Mouse (Mus musculus): ENCODE data around the gene Irx1. TPM values are rescaled to one million over a fixed set of nuclear protein-coding genes. Genes with fewer than 3 reads are reported as not detected.

Irx1 gene
- 16.1 and 18.6 TPM in 2 replicates for polyA plus RNA-seq (2016; fragmentation: Nextera tagmentation; extraction: Ambion mirVana)

DNA sequence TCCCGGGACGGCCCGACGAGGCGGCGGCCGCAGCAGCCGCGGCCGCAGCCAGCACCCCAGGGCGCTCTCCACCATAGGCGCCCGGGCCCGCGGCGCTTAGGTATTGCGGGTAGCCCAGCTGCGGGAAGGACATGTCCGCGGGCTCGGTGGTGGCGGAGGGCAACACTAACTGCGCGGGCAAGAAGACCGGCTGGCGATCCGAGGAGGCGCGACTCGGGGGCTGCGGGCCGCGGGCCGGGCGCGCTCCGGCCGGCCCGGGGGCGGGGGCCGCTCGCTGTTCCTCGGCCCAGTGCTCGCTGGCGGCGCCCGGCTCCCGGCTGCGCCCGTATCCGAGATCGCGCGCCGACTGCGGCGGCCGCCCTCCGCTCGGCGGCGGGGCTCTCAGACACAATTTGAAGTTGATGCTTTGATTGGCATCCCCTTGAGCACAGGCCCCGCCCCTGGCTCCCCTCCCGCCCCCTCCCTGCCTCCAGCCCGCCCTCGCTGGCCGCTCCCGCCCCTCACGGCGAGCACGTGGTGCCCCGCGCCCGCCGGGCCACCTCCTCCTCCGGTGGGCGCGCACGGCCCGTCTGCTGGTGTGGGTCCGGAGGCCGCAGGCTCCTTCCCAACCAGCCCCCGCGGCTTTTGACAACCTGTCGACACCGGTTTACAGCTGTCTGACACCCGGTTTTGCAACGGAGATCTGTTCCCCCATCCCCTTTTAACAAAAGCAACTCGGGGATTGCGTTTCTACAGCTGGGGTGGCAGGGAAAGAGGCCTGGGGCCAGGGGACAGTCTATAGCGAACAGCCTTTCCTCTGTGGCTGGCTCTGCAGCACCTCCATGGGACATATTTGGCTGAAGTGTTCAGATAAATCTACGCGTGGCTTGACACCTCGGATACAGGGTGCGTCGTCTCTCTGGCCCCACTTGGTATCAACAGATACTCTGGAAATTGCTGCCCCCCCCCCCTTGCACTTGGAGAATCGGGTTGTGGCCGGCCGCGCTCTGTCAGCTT is at the start of gene Irx1:
Gene Irx1 (minus strand): TSS at position 368 of the 996 bp plus-strand sequence.
- Histone ChIP-seq H3K36me3 (peaks cover 5% of the 10 kb centered on the region), H3K4me3 (peak within 1 kb of the TSS; percentile 78), H3K4me2 (replicated peaks) (peak within 1 kb of the TSS; percentile 67), H3K9me3 (replicated peaks) (no peaks in the 10 kb centered on the region), H3K9ac (peak within 1 kb of the TSS; percentile 96), H3K27ac (peak within 1 kb of the TSS; percentile 94), H3K27me3 (peaks cover 68% of the 10 kb centered on the region), H3K4me1 (peaks cover 37% of the 10 kb centered on the region)
- peak; percentile 81 for ATAC-seq (ENCODE audit: low FRiP score)
- whole genome bisulfite sequencing, result under 1% methylated on average over 80 of the region's 100 CpGs

GRCm38 (mm10) chr13:71979932-71980655 is 16.6 kb upstream of the Irx1 start:
- no peak for ATAC-seq (ENCODE audit: low FRiP score)
- no peak overlapping the region for H3K4me3 ChIP-seq
- H3K4me2 ChIP-seq (replicated peaks), result no peak overlapping the region
- no peaks in the 10 kb centered on the region for H3K36me3 ChIP-seq
- H3K4me1 ChIP-seq, result no peaks in the 10 kb centered on the region
- 0 out of 2 replicates have a peak, but pooled peaks cover 2% of the 10 kb centered on the region for H3K27me3 ChIP-seq
- no peak overlapping the region for H3K27ac ChIP-seq
- H3K9me3 ChIP-seq (replicated peaks), result no peaks in the 10 kb centered on the region
- H3K9ac ChIP-seq, result no peak overlapping the region
- WGBS, result 73% methylated on average over 5 of the region's 5 CpGs

DNA sequence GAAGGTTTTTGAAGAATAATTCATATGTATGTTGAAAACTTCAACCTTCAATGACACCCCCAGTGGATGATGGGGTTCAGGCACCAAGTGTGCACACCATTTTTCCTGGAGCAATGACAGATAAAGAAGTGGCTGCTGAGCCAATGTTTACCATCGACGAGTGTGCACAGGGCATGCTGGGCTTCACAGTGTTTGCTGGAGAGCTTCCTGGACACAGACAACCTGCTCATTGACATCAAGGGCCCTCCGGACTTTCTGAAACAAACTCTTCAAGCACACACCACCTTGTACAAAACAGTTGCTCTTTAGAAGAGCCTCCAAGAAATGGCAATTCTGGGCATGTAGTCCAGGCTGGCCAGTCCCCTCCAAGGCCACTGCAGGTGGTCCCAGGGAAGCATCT is 12.2 kb upstream of the Irx1 start:
- Histone ChIP-seq H3K27me3 (peaks cover 16% of the 10 kb centered on the region), H3K36me3 (no peaks in the 10 kb centered on the region), H3K4me3 (no peak overlapping the region), H3K4me2 (replicated peaks) (no peak overlapping the region), H3K4me1 (no peaks in the 10 kb centered on the region), H3K9ac (no peak overlapping the region), H3K27ac (no peak overlapping the region), H3K9me3 (replicated peaks) (no peaks in the 10 kb centered on the region)
- 87% methylated on average over 3 of the region's 3 CpGs for WGBS
- no peak for ATAC-seq (ENCODE audit: low FRiP score)

DNA sequence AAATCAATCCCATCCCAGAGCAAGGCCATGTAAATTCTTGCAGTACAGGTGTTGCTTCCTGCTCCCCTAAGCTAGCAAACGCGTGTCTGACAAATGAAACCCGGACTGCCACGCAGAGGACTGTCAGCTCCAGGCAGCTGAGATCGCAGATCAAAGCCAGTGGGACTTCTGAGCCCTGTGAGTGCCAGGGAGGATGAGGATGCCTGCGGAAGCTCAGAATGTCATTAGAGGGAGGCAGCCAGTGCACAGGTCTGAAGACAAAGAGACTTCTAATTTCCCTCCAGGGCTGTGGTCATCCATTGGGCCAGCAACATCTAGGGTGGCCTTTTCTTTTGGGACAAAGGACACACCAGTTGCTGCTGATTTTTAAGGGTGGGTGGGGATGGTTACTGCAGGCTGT is 4.8 kb upstream of the Irx1 start:
- H3K27me3 ChIP-seq, result peaks cover 78% of the 10 kb centered on the region
- under 1% methylated on average over 6 of the region's 6 CpGs for WGBS
- H3K9ac ChIP-seq, result no peak overlapping the region
- H3K27ac ChIP-seq, result no peak overlapping the region
- no peak overlapping the region for H3K4me3 ChIP-seq
- H3K4me2 ChIP-seq (replicated peaks), result peak overlapping the region; percentile 26
- H3K36me3 ChIP-seq, result no peaks in the 10 kb centered on the region
- no peaks in the 10 kb centered on the region for H3K9me3 ChIP-seq (replicated peaks)
- no peak for ATAC-seq (ENCODE audit: low FRiP score)
- peaks cover 16% of the 10 kb centered on the region for H3K4me1 ChIP-seq

DNA sequence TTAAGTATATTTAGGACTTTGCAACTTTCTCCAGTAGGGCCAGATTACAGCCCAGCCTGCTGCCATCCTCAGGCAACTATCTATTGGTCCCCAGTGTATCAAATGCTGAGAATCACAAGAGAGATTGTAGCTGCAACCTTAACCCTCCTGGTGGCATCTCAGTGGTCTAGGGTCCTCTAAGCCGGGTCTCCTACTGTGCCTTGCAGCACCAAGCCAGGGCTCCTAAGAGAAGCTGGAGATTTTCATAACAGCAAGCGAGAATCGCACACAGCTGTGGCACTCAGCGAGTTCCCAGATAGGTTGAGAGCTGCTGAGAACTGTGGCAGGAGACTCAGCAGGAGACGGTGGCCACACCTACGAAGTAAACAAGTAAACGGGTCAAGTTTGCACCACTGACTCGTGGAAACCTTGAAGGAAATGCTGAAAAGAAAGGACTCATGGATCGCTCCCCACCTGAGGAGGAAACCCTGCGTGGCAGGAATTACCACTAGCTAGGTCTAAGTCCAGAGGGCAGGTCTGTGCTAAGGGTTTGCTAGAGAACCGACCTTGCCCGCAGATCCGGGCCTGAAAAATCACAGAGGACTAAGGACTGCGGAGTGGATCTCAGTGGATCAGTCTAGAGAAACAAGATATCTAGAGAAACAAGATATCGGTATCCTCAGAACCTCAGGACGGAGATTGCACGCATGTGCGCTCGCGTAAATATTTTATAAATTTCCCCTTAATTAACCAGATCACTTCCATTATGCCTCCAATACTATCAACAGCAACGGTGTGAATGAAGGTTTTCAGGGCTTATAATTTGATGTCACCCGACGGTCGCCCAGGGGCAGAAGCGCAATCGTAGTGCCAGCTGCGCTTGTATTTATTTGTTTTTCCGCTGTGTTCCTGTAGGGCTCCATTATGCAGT is 4.1 kb upstream of the Irx1 start:
- Histone ChIP-seq H3K27ac (no peak overlapping the region), H3K9me3 (replicated peaks) (no peaks in the 10 kb centered on the region), H3K4me1 (peaks cover 20% of the 10 kb centered on the region), H3K4me2 (replicated peaks) (peak overlapping the region; percentile 26), H3K9ac (no peak overlapping the region), H3K27me3 (peaks cover 78% of the 10 kb centered on the region), H3K4me3 (no peak overlapping the region), H3K36me3 (no peaks in the 10 kb centered on the region)
- 2% methylated on average over 28 of the region's 28 CpGs for WGBS
- no peak for ATAC-seq (ENCODE audit: low FRiP score)

DNA sequence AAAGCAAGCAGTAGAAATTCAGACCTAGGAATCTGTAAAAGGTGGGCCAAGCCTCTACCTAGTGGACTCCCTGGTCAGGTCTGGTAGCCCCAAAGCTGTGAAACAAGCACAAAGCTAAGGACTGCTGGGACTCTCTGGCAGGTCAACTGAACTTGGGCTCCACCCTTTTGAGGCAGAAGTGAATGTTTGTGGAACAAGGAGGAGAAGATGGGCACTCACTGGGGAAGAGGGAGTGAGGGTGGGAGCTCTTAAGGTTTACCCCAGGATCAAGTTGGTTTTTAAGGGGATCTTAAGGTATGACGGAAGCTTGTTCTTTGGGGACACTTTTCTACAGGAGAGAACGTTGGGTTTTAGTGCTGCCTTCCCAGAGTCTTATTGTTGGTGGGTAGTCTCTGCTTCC is 3.1 kb upstream of the Irx1 start:
- no peak overlapping the region for H3K4me3 ChIP-seq
- H3K9ac ChIP-seq, result no peak overlapping the region
- no peak overlapping the region for H3K27ac ChIP-seq
- peaks cover 21% of the 10 kb centered on the region for H3K4me1 ChIP-seq
- ATAC-seq (ENCODE audit: low FRiP score), result no peak
- no peak overlapping the region for H3K4me2 ChIP-seq (replicated peaks)
- H3K9me3 ChIP-seq (replicated peaks), result no peaks in the 10 kb centered on the region
- 20% methylated on average over 2 of the region's 2 CpGs for WGBS
- H3K27me3 ChIP-seq, result peaks cover 69% of the 10 kb centered on the region
- H3K36me3 ChIP-seq, result no peaks in the 10 kb centered on the region

GRCm38 (mm10) chr13:71964366-71964765 is 843 bp upstream of the Irx1 start:
- Histone ChIP-seq H3K9me3 (replicated peaks) (no peaks in the 10 kb centered on the region), H3K4me3 (peak overlapping the region; percentile 78; the same call in 1 of the 2 replicates), H3K36me3 (peaks cover under 1% of the 10 kb centered on the region; the same call in 1 of the 2 replicates), H3K9ac (no peak overlapping the region), H3K4me1 (peaks cover 30% of the 10 kb centered on the region), H3K4me2 (replicated peaks) (peak overlapping the region; percentile 67), H3K27me3 (peaks cover 68% of the 10 kb centered on the region), H3K27ac (0 out of 2 replicates have a peak overlapping the region, but pooled peaks have one; percentile 94)
- WGBS, result 1% methylated on average over 13 of the region's 13 CpGs
- no peak for ATAC-seq (ENCODE audit: low FRiP score)

DNA sequence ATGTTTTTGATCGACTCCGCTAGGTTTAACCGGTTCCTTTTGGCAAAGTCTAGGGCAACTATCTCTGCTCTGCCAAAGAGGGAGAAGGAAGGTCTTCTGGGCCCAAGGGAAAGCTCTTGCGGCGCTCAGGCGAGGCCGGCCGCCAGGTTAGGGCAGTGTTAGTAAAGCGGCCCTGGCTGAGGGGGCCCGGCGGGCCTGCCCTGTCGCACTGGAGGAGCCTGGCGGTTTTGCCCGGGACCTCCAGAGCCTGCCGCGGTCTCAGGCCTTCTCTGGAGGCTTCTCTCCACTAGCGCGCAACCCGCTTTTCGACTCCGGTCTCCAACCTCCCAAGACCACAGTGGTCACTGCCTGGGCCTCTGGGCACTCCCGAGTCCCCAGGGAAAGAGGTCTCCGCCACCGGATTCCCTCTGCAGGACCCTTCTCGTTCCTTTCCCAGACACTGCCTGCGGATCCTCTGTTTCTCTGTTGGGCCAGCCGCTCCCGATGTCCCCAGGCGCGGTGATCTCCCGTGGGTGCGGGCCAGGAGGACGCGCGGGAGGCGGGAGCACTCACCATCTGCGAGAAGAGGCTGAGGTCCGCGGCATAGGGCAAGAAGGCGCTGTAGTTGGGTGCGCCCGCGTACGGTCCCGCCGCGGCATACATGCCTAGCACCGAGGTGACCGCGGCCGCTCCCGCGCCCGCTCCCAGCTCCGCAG is 715 bp downstream of the Irx1 start:
- peaks cover 44% of the 10 kb centered on the region for H3K4me1 ChIP-seq

GRCm38 (mm10) chr13:71961891-71962660 is 1.4 kb downstream of the Irx1 start:
- peak overlapping the region; percentile 94 for H3K27ac ChIP-seq
- H3K4me1 ChIP-seq, result peaks cover 43% of the 10 kb centered on the region

More for the DNA sequence above, 715 bp downstream of the Irx1 start:
- Histone ChIP-seq H3K9me3 (replicated peaks) (no peaks in the 10 kb centered on the region), H3K9ac (peak overlapping the region; percentile 96), H3K4me3 (peak overlapping the region; percentile 78), H3K27ac (peak overlapping the region; percentile 94), H3K36me3 (peaks cover 6% of the 10 kb centered on the region), H3K27me3 (peaks cover 62% of the 10 kb centered on the region), H3K4me2 (replicated peaks) (peak overlapping the region; percentile 67)
- under 1% methylated on average over 55 of the region's 55 CpGs for WGBS
- ATAC-seq (ENCODE audit: low FRiP score), result peak; percentile 30

GRCm38 (mm10) chr13:71960846-71961735 is 2.4 kb downstream of the Irx1 start:
- Histone ChIP-seq H3K9ac (peak overlapping the region; percentile 80), H3K4me1 (peaks cover 53% of the 10 kb centered on the region), H3K4me2 (replicated peaks) (peak overlapping the region; percentile 67), H3K27ac (peak overlapping the region; percentile 82), H3K36me3 (peaks cover 6% of the 10 kb centered on the region), H3K9me3 (replicated peaks) (no peaks in the 10 kb centered on the region), H3K27me3 (peaks cover 58% of the 10 kb centered on the region), H3K4me3 (peak overlapping the region; percentile 78)
- ATAC-seq (ENCODE audit: low FRiP score), result no peak
- 6% methylated on average over 9 of the region's 9 CpGs for WGBS

More at GRCm38 (mm10) chr13:71961891-71962660, 1.4 kb downstream of the Irx1 start:
- peak overlapping the region; percentile 96 for H3K9ac ChIP-seq
- whole genome bisulfite sequencing, result under 1% methylated on average over 25 of the region's 25 CpGs
- H3K36me3 ChIP-seq, result peaks cover 6% of the 10 kb centered on the region
- peak overlapping the region; percentile 67 for H3K4me2 ChIP-seq (replicated peaks)
- peak overlapping the region; percentile 78 for H3K4me3 ChIP-seq
- H3K27me3 ChIP-seq, result peaks cover 58% of the 10 kb centered on the region
- no peaks in the 10 kb centered on the region for H3K9me3 ChIP-seq (replicated peaks)
- no peak for ATAC-seq (ENCODE audit: low FRiP score)

Measured in hindbrain, embryonic 12.5 days (tissue).